Mouse (Mus musculus) cerebellum, adult 2 months (tissue): ENCODE results near the gene Ireb2.

ENCODE experiments used
- CTCF ChIP-seq: fragments of 200-500 bp; IDR thresholded peaks from 2 replicates; pipeline ENCODE4 v1.5.1; 2011; ENCODE audit warnings: low read depth, mild to moderate bottlenecking, control low read depth, low read length, moderate library complexity, borderline replicate concordance; ENCODE audit not compliant: insufficient read depth
- POLR2A ChIP-seq: fragments of 200-500 bp; IDR thresholded peaks from 2 replicates; pipeline ENCODE4 v1.6.1; 2011; ENCODE audit warnings: low read length, control low read depth, borderline replicate concordance; ENCODE audit not compliant: insufficient read depth

DNA sequence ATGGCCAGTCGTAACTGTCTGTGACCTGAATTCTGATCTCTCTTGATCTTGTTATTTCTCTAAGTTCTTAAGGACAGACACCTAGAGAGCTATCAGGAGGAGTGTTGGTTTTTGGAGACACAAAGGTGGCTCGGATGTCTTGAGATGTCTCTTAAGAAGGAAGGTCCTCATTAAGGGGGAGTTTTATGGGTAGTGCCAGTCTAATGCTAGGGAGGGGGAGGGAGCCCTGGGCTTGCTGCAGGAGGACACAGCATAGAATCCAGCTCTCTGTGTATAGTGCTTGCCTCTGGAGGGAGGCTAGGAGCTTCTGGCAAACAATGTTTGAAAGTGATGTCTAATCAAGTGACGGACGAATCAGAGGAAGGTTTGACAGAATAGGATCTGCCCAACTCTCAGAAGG lies 10.0 kb upstream of the Ireb2 start:
- TF ChIP-seq CTCF (no peak), POLR2A (no peak)
